Mouse (Mus musculus): ENCODE results near the gene 2410004P03Rik. TPM values are rescaled to one million over a fixed set of nuclear protein-coding genes. Genes with fewer than 3 reads are reported as not detected.
"Not testable (repeated sequence)": the region's sequence is repeated elsewhere in the genome, so short reads cannot be mapped to it uniquely, and the experiment has no call there.

Gene 2410004P03Rik
- polyA plus RNA-seq, 1 experiment from 2014 or later: 0.64 TPM

DNA sequence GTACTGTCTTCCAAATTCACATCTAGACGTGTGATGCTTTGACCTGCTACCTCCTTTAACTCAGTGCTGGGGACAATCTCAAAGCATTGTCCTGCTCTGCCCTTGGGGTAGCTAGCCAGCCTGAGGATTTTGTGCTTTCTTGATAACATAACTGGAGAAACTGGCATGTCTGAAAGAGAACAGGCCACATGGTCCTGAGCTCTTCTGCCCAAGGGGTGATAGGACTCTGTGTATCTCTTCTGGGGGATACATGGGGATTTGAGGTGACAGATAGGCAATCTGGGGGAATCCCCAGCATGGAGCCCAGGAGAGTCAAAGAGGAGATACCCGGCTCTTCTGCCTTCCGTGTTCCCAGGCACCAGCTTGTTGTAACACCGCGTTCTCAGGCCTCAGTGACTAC, 23.1 kb upstream of the 2410004P03Rik start:
- Histone ChIP-seq H3K36me3 (ENCODE audit: control insufficient read depth, insufficient read depth, low read length) (no peaks in the 10 kb centered on the region), H3K4me2 (no peak overlapping the region), H3K27me3 (ENCODE audit: control insufficient read depth, insufficient read depth, low read length) (no peaks in the 10 kb centered on the region), H3K9me3 (replicated peaks; ENCODE audit: control insufficient read depth, low read length) (no peaks in the 10 kb centered on the region), H3K4me3 (ENCODE audit: low read depth, low read length) (no peak overlapping the region), H3K9ac (ENCODE audit: low read depth, low read length) (no peak overlapping the region), H3K4me1 (ENCODE audit: control insufficient read depth, insufficient read depth, low read length) (no peaks in the 10 kb centered on the region), H3K27ac (ENCODE audit: low read depth, low read length) (no peak overlapping the region)
- no peak for ATAC-seq (replicated peaks; ENCODE audit: insufficient number of reproducible peaks, low FRiP score, low TSS enrichment)
- WGBS (ENCODE audit: insufficient replicate concordance): 73% methylated on average over 5 of the region's 5 CpGs

DNA sequence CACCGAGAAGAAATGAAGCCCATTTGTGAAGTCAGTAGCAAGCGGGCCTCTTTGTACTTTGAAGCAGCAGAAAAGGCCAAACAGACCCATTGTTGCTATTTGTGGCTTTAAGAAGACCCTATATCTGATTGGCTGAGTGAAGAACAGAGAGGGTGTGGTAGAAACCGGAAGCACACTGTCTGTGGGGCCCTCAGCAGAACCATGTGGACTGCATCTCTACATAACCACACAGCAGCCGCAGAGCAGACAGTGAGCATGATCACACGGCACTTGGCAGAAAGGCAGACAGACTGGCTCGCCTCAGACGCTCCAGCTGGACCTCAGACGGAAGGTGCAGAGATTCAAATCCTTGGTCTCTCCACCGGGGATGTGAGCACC, 21.9 kb upstream of the 2410004P03Rik start:
- H3K4me3 ChIP-seq (ENCODE audit: low read depth, low read length): no peak overlapping the region
- 67% methylated on average over 9 of the region's 9 CpGs for WGBS (ENCODE audit: insufficient replicate concordance)
- no peak overlapping the region for H3K9ac ChIP-seq (ENCODE audit: low read depth, low read length)
- H3K27me3 ChIP-seq (ENCODE audit: control insufficient read depth, insufficient read depth, low read length): no peaks in the 10 kb centered on the region
- no peak overlapping the region for H3K4me2 ChIP-seq
- H3K9me3 ChIP-seq (replicated peaks; ENCODE audit: control insufficient read depth, low read length): no peaks in the 10 kb centered on the region
- ATAC-seq (replicated peaks; ENCODE audit: insufficient number of reproducible peaks, low FRiP score, low TSS enrichment): no peak
- H3K27ac ChIP-seq (ENCODE audit: low read depth, low read length): no peak overlapping the region
- no peaks in the 10 kb centered on the region for H3K4me1 ChIP-seq (ENCODE audit: control insufficient read depth, insufficient read depth, low read length)
- no peaks in the 10 kb centered on the region for H3K36me3 ChIP-seq (ENCODE audit: control insufficient read depth, insufficient read depth, low read length)

DNA sequence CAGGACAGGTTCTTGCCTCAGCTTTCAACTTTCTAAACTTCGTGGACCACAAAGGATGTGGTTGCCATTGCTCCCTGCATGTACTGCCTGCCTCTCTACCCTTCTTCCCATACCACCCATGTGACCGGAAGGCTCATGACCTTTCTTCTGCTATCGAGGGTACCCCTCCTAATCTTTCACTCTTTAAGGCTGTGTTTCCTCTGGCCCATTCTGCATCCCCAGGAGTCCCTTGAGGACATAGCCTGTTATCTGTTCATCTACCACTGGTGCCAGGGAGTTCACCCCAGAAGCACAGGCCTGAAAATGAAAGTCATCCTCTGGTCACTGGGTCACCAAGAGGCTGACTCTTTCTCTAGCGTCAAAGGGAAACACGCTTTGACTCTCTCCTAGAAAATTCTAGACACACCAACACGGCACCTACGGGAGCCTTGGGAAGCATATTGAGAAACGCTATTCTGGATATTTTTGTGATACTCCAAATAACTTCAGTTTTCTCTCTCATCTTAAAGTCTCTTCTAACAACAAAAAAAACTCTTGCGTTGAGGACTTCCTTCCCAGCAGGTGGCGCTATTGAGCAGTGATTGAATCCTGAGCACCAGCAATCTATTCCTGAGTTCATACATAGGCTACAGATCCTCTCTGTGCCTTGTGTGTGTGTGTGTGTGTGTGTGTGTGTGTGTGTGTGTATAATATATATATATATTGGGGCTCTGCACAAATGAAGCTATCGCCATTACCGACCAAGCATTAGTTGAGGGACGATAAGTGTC, 21.4 kb upstream of the 2410004P03Rik start:
- WGBS (ENCODE audit: insufficient replicate concordance): 35% methylated on average over 13 of the region's 13 CpGs
- no peak for ATAC-seq (replicated peaks; ENCODE audit: insufficient number of reproducible peaks, low FRiP score, low TSS enrichment)

DNA sequence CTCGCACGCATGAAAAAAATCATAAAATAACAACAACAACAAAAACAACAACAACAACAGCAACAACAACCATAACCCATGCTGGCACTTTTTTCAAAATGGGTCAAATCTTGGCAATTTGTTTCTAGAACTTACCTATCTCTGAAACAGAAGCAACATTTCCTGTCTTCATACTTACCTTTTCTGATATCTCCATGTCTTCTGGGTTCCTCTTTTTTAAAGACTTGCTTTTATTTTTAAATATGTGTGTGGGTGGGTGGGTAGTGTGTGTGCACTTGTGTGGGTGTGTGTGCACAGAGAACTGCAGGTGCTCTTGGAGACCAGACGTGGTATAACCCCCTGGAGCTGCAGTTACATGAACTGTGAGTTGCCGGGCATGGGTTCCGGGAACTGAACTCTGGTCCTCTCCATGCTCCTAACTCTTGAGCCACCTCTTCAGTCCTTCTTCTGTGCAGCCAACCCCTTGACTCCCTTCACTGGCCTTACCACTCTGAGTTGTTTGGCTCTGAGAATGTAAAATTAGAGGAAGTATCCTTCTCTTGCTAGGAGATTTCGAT, 13.1 kb upstream of the 2410004P03Rik start:
- 88% methylated on average over 6 of the region's 6 CpGs for WGBS (ENCODE audit: insufficient replicate concordance)
- Histone ChIP-seq H3K4me2 (no peak overlapping the region), H3K4me1 (ENCODE audit: control insufficient read depth, insufficient read depth, low read length) (no peaks in the 10 kb centered on the region), H3K27me3 (ENCODE audit: control insufficient read depth, insufficient read depth, low read length) (no peaks in the 10 kb centered on the region), H3K9ac (ENCODE audit: low read depth, low read length) (no peak overlapping the region), H3K27ac (ENCODE audit: low read depth, low read length) (no peak overlapping the region), H3K4me3 (ENCODE audit: low read depth, low read length) (no peak overlapping the region), H3K9me3 (replicated peaks; ENCODE audit: control insufficient read depth, low read length) (no peaks in the 10 kb centered on the region), H3K36me3 (ENCODE audit: control insufficient read depth, insufficient read depth, low read length) (no peaks in the 10 kb centered on the region)
- no peak for ATAC-seq (replicated peaks; ENCODE audit: insufficient number of reproducible peaks, low FRiP score, low TSS enrichment)

More for the DNA sequence above, 21.4 kb upstream of the 2410004P03Rik start:
- H3K9ac ChIP-seq (ENCODE audit: low read depth, low read length): no peak overlapping the region
- no peak overlapping the region for H3K27ac ChIP-seq (ENCODE audit: low read depth, low read length)
- no peaks in the 10 kb centered on the region for H3K27me3 ChIP-seq (ENCODE audit: control insufficient read depth, insufficient read depth, low read length)
- no peaks in the 10 kb centered on the region for H3K36me3 ChIP-seq (ENCODE audit: control insufficient read depth, insufficient read depth, low read length)
- no peak overlapping the region for H3K4me2 ChIP-seq
- H3K9me3 ChIP-seq (replicated peaks; ENCODE audit: control insufficient read depth, low read length): no peaks in the 10 kb centered on the region
- no peak overlapping the region for H3K4me3 ChIP-seq (ENCODE audit: low read depth, low read length)
- no peaks in the 10 kb centered on the region for H3K4me1 ChIP-seq (ENCODE audit: control insufficient read depth, insufficient read depth, low read length)

DNA sequence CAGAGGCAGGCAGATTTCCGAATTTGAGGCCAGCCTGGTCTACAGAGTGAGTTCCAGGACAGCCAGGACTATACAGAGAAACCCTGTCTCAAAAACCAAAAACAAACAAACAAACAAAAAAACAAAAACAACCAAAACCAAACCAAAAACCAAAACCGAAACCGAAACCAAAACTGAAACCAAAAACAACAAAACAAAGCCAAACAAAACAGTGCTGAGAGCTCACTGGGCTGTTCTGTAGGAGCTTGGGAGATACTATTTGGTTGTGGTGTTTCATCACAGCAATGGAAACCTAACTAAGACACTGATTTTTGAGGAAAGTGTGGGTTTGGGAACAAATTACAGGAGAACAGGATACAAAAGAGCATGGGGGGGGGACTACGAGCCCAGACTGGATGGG, 10.6 kb upstream of the 2410004P03Rik start:
- H3K4me1 ChIP-seq (ENCODE audit: control insufficient read depth, insufficient read depth, low read length): no peaks in the 10 kb centered on the region
- no peaks in the 10 kb centered on the region for H3K36me3 ChIP-seq (ENCODE audit: control insufficient read depth, insufficient read depth, low read length)
- WGBS (ENCODE audit: insufficient replicate concordance): 78% methylated on average over 4 of the region's 4 CpGs
- ATAC-seq (replicated peaks; ENCODE audit: insufficient number of reproducible peaks, low FRiP score, low TSS enrichment): no peak
- H3K27ac ChIP-seq (ENCODE audit: low read depth, low read length): no peak overlapping the region
- H3K9me3 ChIP-seq (replicated peaks; ENCODE audit: control insufficient read depth, low read length): no peaks in the 10 kb centered on the region
- no peaks in the 10 kb centered on the region for H3K27me3 ChIP-seq (ENCODE audit: control insufficient read depth, insufficient read depth, low read length)
- H3K4me2 ChIP-seq: no peak overlapping the region
- H3K4me3 ChIP-seq (ENCODE audit: low read depth, low read length): no peak overlapping the region
- H3K9ac ChIP-seq (ENCODE audit: low read depth, low read length): no peak overlapping the region

DNA sequence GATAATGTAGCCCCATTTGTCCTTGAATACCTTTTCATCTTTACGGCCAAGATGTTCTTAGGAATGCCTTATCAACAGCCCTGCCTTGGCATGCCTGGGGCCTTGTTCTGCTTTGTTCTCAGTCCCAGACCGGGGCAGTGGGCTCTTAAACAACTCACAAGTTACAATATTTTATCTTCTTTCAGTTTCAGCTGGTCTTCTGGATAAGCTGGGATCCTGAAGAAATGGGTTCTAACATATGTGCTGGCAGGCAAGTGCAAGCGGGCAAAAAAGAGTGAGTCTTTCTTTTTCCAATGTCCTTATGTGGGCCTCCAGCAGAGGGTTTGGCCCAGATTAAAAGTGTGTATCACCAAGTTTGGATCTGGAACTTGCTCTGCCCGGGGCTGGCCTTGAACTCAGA, 9.6 kb upstream of the 2410004P03Rik start:
- not testable (repeated sequence) for H3K36me3 ChIP-seq (ENCODE audit: control insufficient read depth, insufficient read depth, low read length); H3K4me1 ChIP-seq (ENCODE audit: control insufficient read depth, insufficient read depth, low read length); H3K4me2 ChIP-seq; H3K27me3 ChIP-seq (ENCODE audit: control insufficient read depth, insufficient read depth, low read length); H3K27ac ChIP-seq (ENCODE audit: low read depth, low read length); H3K4me3 ChIP-seq (ENCODE audit: low read depth, low read length); H3K9ac ChIP-seq (ENCODE audit: low read depth, low read length); H3K9me3 ChIP-seq (replicated peaks; ENCODE audit: control insufficient read depth, low read length); ATAC-seq (replicated peaks; ENCODE audit: insufficient number of reproducible peaks, low FRiP score, low TSS enrichment)
- WGBS (ENCODE audit: insufficient replicate concordance): 58% methylated on average over 4 of the region's 4 CpGs

DNA sequence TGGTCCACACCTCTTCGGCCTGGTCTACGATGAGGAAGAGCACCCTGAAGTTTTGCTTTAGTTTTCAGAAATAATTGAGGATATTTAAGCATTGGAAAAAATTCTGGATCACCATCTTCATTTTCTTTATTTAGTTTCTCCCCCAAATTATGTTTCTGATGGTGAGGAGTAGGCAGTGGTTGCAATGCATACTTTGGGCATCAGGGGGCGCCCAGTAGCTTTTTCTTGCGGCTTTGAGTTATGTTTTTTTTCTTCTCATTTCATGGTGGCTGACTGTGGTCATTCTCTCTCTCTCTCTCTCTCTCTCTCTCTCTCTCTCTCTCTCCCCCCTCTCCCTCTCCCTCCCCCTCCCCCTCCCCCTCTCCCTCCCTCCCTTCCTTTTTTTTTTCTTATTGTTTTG, 6.9 kb upstream of the 2410004P03Rik start:
- no peaks in the 10 kb centered on the region for H3K36me3 ChIP-seq (ENCODE audit: control insufficient read depth, insufficient read depth, low read length)
- no peak for ATAC-seq (replicated peaks; ENCODE audit: insufficient number of reproducible peaks, low FRiP score, low TSS enrichment)
- no peaks in the 10 kb centered on the region for H3K4me1 ChIP-seq (ENCODE audit: control insufficient read depth, insufficient read depth, low read length)
- no peaks in the 10 kb centered on the region for H3K9me3 ChIP-seq (replicated peaks; ENCODE audit: control insufficient read depth, low read length)
- WGBS (ENCODE audit: insufficient replicate concordance): 25% methylated on average over 4 of the region's 4 CpGs
- no peaks in the 10 kb centered on the region; the same call in 1 of the 2 replicates for H3K27me3 ChIP-seq (ENCODE audit: control insufficient read depth, insufficient read depth, low read length)
- H3K4me2 ChIP-seq: no peak overlapping the region
- no peak overlapping the region for H3K27ac ChIP-seq (ENCODE audit: low read depth, low read length)
- no peak overlapping the region for H3K9ac ChIP-seq (ENCODE audit: low read depth, low read length)
- no peak overlapping the region for H3K4me3 ChIP-seq (ENCODE audit: low read depth, low read length)

DNA sequence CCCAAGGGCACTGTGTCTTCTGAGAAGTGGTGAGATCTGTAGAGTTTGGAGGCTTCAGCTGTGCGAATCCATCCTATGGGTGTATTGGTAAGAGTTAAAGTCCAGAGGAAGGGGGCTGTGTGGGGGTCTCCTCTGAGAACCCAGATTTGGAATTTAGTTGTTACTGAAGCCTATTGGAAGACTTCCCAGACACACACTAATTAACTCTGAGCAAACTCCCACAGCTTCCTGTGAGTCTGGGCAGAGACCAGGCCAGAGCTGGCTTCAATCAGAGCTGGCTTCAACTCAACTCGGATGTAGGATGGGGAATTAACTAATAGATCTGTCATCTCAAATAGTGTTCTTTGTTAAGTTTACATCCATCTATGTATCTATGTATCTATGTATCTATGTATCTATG, 4.2 kb upstream of the 2410004P03Rik start:
- 71% methylated on average over 2 of the region's 2 CpGs for WGBS (ENCODE audit: insufficient replicate concordance)
- H3K9ac ChIP-seq (ENCODE audit: low read depth, low read length): no peak overlapping the region
- H3K4me3 ChIP-seq (ENCODE audit: low read depth, low read length): no peak overlapping the region
- no peak for ATAC-seq (replicated peaks; ENCODE audit: insufficient number of reproducible peaks, low FRiP score, low TSS enrichment)
- no peaks in the 10 kb centered on the region for H3K9me3 ChIP-seq (replicated peaks; ENCODE audit: control insufficient read depth, low read length)
- H3K27me3 ChIP-seq (ENCODE audit: control insufficient read depth, insufficient read depth, low read length): no peaks in the 10 kb centered on the region; the same call in 1 of the 2 replicates
- no peak overlapping the region for H3K4me2 ChIP-seq
- no peaks in the 10 kb centered on the region; the same call in 1 of the 2 replicates for H3K4me1 ChIP-seq (ENCODE audit: control insufficient read depth, insufficient read depth, low read length)
- no peak overlapping the region for H3K27ac ChIP-seq (ENCODE audit: low read depth, low read length)
- H3K36me3 ChIP-seq (ENCODE audit: control insufficient read depth, insufficient read depth, low read length): no peaks in the 10 kb centered on the region

Data from heart, embryonic 11.5 days (tissue).